Mouse (Mus musculus) testis, adult 2 months (tissue): ENCODE results near the gene Obox5. TPM values are rescaled to one million over a fixed set of nuclear protein-coding genes. Genes with fewer than 3 reads are reported as not detected.
"Not testable (repeated sequence)": the region's sequence is repeated elsewhere in the genome, so short reads cannot be mapped to it uniquely, and the experiment has no call there.

ENCODE experiments used
- H3K27ac ChIP-seq: fragments of 200-500 bp; 2 replicates; pipeline ENCODE4 v1.5.1; 2012; ENCODE audit warnings: low read depth, low read length; ENCODE audit not compliant: control insufficient read depth, insufficient read depth
- H3K27me3 ChIP-seq: fragments of 200-500 bp; 2 replicates; pipeline ENCODE4 v1.6.1; 2012; ENCODE audit warnings: mild to moderate bottlenecking, low read length, moderate library complexity; ENCODE audit not compliant: control insufficient read depth, insufficient read depth
- H3K36me3 ChIP-seq: fragments of 200-500 bp; 2 replicates; pipeline ENCODE4 v1.6.1; 2012; ENCODE audit warnings: mild to moderate bottlenecking, low read length; ENCODE audit not compliant: control insufficient read depth, insufficient read depth
- H3K4me1 ChIP-seq: fragments of 200-500 bp; 2 replicates; pipeline ENCODE4 v1.6.1; 2012; ENCODE audit warnings: low read length; ENCODE audit not compliant: control insufficient read depth, insufficient read depth
- H3K4me3 ChIP-seq: fragments of 200-500 bp; 2 replicates; pipeline ENCODE4 v1.5.1; 2012; ENCODE audit warnings: low read depth, mild to moderate bottlenecking, low read length, moderate library complexity, mixed read lengths; ENCODE audit not compliant: control insufficient read depth
- polyA plus RNA-seq: library from polyadenylated mRNA; depleted of rRNA; stranded (reverse); fragments of >200 nt; gene quantifications from 2 replicates; pipeline ENCODE4 v1.2.3, GENCODE M21; 2012; rRNA removed

Gene Obox5
- not detected in 2 replicates for polyA plus RNA-seq

GRCm38 (mm10) chr7:15749831-15750230 lies at the start of gene Obox5:
Obox5 (plus strand) TSS chr7:15750131.
- not testable (repeated sequence) for H3K4me3 ChIP-seq, H3K27ac ChIP-seq, H3K4me1 ChIP-seq, H3K27me3 ChIP-seq, H3K36me3 ChIP-seq

GRCm38 (mm10) chr7:15749296-15749695 lies 635 bp upstream of the Obox5 start:
- H3K36me3 ChIP-seq, H3K27me3 ChIP-seq, H3K4me3 ChIP-seq, H3K27ac ChIP-seq, H3K4me1 ChIP-seq: not testable (repeated sequence)

Other genes starting within 250 kb of the Obox5 start
- gene Obox3, start 110.2 kb upstream of the Obox5 start, polyA plus RNA-seq = not detected in 2 replicates
- gene Obox6, start 89.5 kb downstream of the Obox5 start, polyA plus RNA-seq = not detected in 2 replicates
- not detected in 2 replicates for gene Crx, start 129.8 kb downstream of the Obox5 start, polyA plus RNA-seq
- not detected in 2 replicates for gene Crxos, start 132.5 kb downstream of the Obox5 start, polyA plus RNA-seq
- 409 and 443 TPM in 2 replicates for gene Selenow, start 172.3 kb downstream of the Obox5 start, polyA plus RNA-seq
- 57.2 and 81.1 TPM in 2 replicates for gene Nop53, start 195.9 kb downstream of the Obox5 start, polyA plus RNA-seq
- gene Ehd2, start 217.4 kb downstream of the Obox5 start, polyA plus RNA-seq = 3.0 and 3.5 TPM in 2 replicates